Mouse (Mus musculus): ENCODE data around the gene Dync1i1. TPM values are rescaled to one million over a fixed set of nuclear protein-coding genes. Genes with fewer than 3 reads are reported as not detected.

Dync1i1 gene
- polyA plus RNA-seq, 2 experiments = not detected

GRCm38 (mm10) chr6:5920670-5921069 is 195.2 kb downstream of the Dync1i1 start:
- Histone ChIP-seq H3K4me1 (replicated peaks; ENCODE audit: control insufficient read depth in 2 of 2, insufficient read depth in 2 of 2, low read length in 1 of 2) (no peaks in the 10 kb centered on the region), H3K4me3 (ENCODE audit: insufficient read depth in 1 of 2, low read depth in 2 of 2, low read length in 2 of 2) (no peak overlapping the region), H3K27ac (no peak overlapping the region), H3K9me3 (ENCODE audit: control insufficient read depth, low read length) (no peaks in the 10 kb centered on the region), H3K27me3 (ENCODE audit: control insufficient read depth, insufficient read depth, low read length) (no peaks in the 10 kb centered on the region), H3K9ac (replicated peaks) (no peak overlapping the region), H3K36me3 (replicated peaks; ENCODE audit: control insufficient read depth, insufficient read depth, low read depth) (no peaks in the 10 kb centered on the region), H3K4me2 (ENCODE audit: low read depth) (no peak overlapping the region)
- DNase-seq (ENCODE audit: low read depth in 3 of 3, low spot score in 3 of 3) (no peak), ATAC-seq (ENCODE audit: insufficient read depth) (no peak)
- TF ChIP-seq CTCF (IDR thresholded peaks at IDR 0.05; ENCODE audit: low read depth) (no peak), EP300 (IDR thresholded peaks at IDR 0.05; ENCODE audit: low read depth) (no peak)
- WGBS (ENCODE audit: insufficient replicate concordance) = 58% methylated on average over 4 of the region's 4 CpGs

- Histone ChIP-seq H3K27me3 (ENCODE audit: control insufficient read depth, insufficient read depth, low read length) (no peaks in the 10 kb centered on the region), H3K9me3 (ENCODE audit: control insufficient read depth, low read length) (no peaks in the 10 kb centered on the region), H3K9ac (replicated peaks) (no peak overlapping the region), H3K4me3 (ENCODE audit: insufficient read depth in 1 of 2, low read depth in 2 of 2, low read length in 2 of 2) (no peak overlapping the region), H3K4me1 (replicated peaks; ENCODE audit: control insufficient read depth in 2 of 2, insufficient read depth in 2 of 2, low read length in 1 of 2) (no peaks in the 10 kb centered on the region), H3K36me3 (replicated peaks; ENCODE audit: control insufficient read depth, insufficient read depth, low read depth) (no peaks in the 10 kb centered on the region), H3K27ac (no peak overlapping the region), H3K4me2 (ENCODE audit: low read depth) (no peak overlapping the region)
- DNase-seq (ENCODE audit: low read depth in 3 of 3, low spot score in 3 of 3) (no peak), ATAC-seq (ENCODE audit: insufficient read depth) (no peak)
- WGBS (ENCODE audit: insufficient replicate concordance) = 56% methylated on average over 1 of the region's 1 CpGs
- TF ChIP-seq CTCF (IDR thresholded peaks at IDR 0.05; ENCODE audit: low read depth) (no peak), EP300 (IDR thresholded peaks at IDR 0.05; ENCODE audit: low read depth) (no peak)
Observed at GRCm38 (mm10) chr6:5922676-5923075, 197.2 kb downstream of the Dync1i1 start.

- H3K9ac ChIP-seq (replicated peaks) = no peak overlapping the region
Observed at GRCm38 (mm10) chr6:5923148-5923547, 197.7 kb downstream of the Dync1i1 start.

GRCm38 (mm10) chr6:5930140-5930539 is 204.7 kb downstream of the Dync1i1 start:
- TF ChIP-seq EP300 (IDR thresholded peaks at IDR 0.05; ENCODE audit: low read depth) (no peak), CTCF (IDR thresholded peaks at IDR 0.05; ENCODE audit: low read depth) (no peak)
- H3K4me1 ChIP-seq (replicated peaks; ENCODE audit: control insufficient read depth in 2 of 2, insufficient read depth in 2 of 2, low read length in 1 of 2) = no peaks in the 10 kb centered on the region
- no peaks in the 10 kb centered on the region for H3K36me3 ChIP-seq (replicated peaks; ENCODE audit: control insufficient read depth, insufficient read depth, low read depth)
- no peak overlapping the region for H3K4me2 ChIP-seq (ENCODE audit: low read depth)
- ATAC-seq (ENCODE audit: insufficient read depth) (no peak), DNase-seq (ENCODE audit: low read depth in 3 of 3, low spot score in 3 of 3) (no peak)
- no peak overlapping the region for H3K4me3 ChIP-seq (ENCODE audit: insufficient read depth in 1 of 2, low read depth in 2 of 2, low read length in 2 of 2)
- H3K27ac ChIP-seq = no peak overlapping the region
- no peak overlapping the region for H3K9ac ChIP-seq (replicated peaks)
- H3K27me3 ChIP-seq (ENCODE audit: control insufficient read depth, insufficient read depth, low read length) = no peaks in the 10 kb centered on the region
- H3K9me3 ChIP-seq (ENCODE audit: control insufficient read depth, low read length) = no peaks in the 10 kb centered on the region
- WGBS (ENCODE audit: insufficient replicate concordance) = 78% methylated on average over 8 of the region's 8 CpGs

More at GRCm38 (mm10) chr6:5923148-5923547, 197.7 kb downstream of the Dync1i1 start:
- H3K4me3 ChIP-seq (ENCODE audit: insufficient read depth in 1 of 2, low read depth in 2 of 2, low read length in 2 of 2) = no peak overlapping the region
- no peak overlapping the region for H3K27ac ChIP-seq
- no peak overlapping the region for H3K4me2 ChIP-seq (ENCODE audit: low read depth)
- ATAC-seq (ENCODE audit: insufficient read depth) = no peak
- no peaks in the 10 kb centered on the region for H3K36me3 ChIP-seq (replicated peaks; ENCODE audit: control insufficient read depth, insufficient read depth, low read depth)
- no peaks in the 10 kb centered on the region for H3K4me1 ChIP-seq (replicated peaks; ENCODE audit: control insufficient read depth in 2 of 2, insufficient read depth in 2 of 2, low read length in 1 of 2)
- WGBS (ENCODE audit: insufficient replicate concordance) = 60% methylated on average over 7 of the region's 7 CpGs
- TF ChIP-seq EP300 (IDR thresholded peaks at IDR 0.05; ENCODE audit: low read depth) (no peak), CTCF (IDR thresholded peaks at IDR 0.05; ENCODE audit: low read depth) (no peak)
- no peaks in the 10 kb centered on the region for H3K27me3 ChIP-seq (ENCODE audit: control insufficient read depth, insufficient read depth, low read length)
- H3K9me3 ChIP-seq (ENCODE audit: control insufficient read depth, low read length) = no peaks in the 10 kb centered on the region
- DNase-seq (ENCODE audit: low read depth in 3 of 3, low spot score in 3 of 3) = no peak

- ATAC-seq (ENCODE audit: insufficient read depth) = no peak
- H3K4me1 ChIP-seq (replicated peaks; ENCODE audit: control insufficient read depth in 2 of 2, insufficient read depth in 2 of 2, low read length in 1 of 2) = no peaks in the 10 kb centered on the region
- no peak overlapping the region for H3K4me2 ChIP-seq (ENCODE audit: low read depth)
- DNase-seq (ENCODE audit: low read depth in 3 of 3, low spot score in 3 of 3) = no peak
- no peak overlapping the region for H3K27ac ChIP-seq
- TF ChIP-seq CTCF (IDR thresholded peaks at IDR 0.05; ENCODE audit: low read depth) = no peak
- TF ChIP-seq EP300 (IDR thresholded peaks at IDR 0.05; ENCODE audit: low read depth) = no peak
- whole genome bisulfite sequencing (ENCODE audit: insufficient replicate concordance) = 57% methylated on average over 8 of the region's 8 CpGs
- H3K27me3 ChIP-seq (ENCODE audit: control insufficient read depth, insufficient read depth, low read length) = no peaks in the 10 kb centered on the region
- H3K9ac ChIP-seq (replicated peaks) = no peak overlapping the region
- no peak overlapping the region for H3K4me3 ChIP-seq (ENCODE audit: insufficient read depth in 1 of 2, low read depth in 2 of 2, low read length in 2 of 2)
- no peaks in the 10 kb centered on the region for H3K9me3 ChIP-seq (ENCODE audit: control insufficient read depth, low read length)
- no peaks in the 10 kb centered on the region for H3K36me3 ChIP-seq (replicated peaks; ENCODE audit: control insufficient read depth, insufficient read depth, low read depth)
Observed at GRCm38 (mm10) chr6:5935587-5936353, 210.3 kb downstream of the Dync1i1 start.
